Mouse (Mus musculus): ENCODE data around the gene Sh3rf1.

DNA sequence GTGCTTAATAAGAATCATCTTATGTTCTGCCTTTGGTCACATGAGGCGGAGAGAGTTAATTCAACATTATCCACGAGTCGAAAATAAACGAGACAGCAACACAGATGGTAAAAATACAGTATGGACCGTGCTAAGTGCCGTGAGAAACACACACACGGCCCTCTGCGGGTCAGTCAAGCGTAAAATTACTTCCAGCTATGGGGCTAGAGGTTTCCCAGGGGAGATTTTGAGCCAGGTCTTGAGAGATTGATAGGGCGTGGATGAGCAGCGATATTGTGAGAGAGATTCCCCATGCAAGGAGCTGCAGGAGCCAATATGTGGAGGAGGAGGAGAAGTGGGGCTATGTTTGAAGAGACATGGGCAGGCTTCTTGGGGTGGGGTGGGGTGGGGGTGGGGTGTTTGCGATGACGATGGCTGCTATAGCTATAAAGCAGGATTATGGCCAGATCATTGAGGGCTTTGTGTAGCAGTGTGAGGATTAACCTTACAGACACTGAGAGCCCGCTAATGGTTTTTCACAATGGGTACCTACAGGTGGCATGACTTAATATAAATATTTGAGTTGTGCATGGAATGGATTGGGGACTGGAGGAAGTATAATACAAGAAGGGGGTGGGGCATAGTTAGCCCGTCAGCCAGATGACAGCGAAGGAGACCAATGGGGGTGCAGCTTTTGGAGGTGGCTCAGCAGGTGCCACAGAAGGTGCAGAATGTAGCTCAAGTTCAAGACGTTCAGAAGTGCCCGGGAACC, 166.8 kb downstream of the Sh3rf1 start:
- TF ChIP-seq POLR2A (IDR thresholded peaks at IDR 0.05; ENCODE audit: low read depth, low read length) (no peak), CTCF (IDR thresholded peaks at IDR 0.05; ENCODE audit: extremely low read depth, insufficient read length, insufficient replicate concordance, low read depth, low read length) (no peak)
